Mouse (Mus musculus): ENCODE data around the gene Sae1. TPM values are rescaled to one million over a fixed set of nuclear protein-coding genes. Genes with fewer than 3 reads are reported as not detected.

Sae1 gene
- polyA plus RNA-seq, 1 experiment = 169 TPM

- Histone ChIP-seq H3K4me2 (ENCODE audit: low read depth) (no peak overlapping the region), H3K36me3 (ENCODE audit: control insufficient read depth, insufficient read depth) (peaks cover 35% of the 10 kb centered on the region), H3K4me3 (no peak overlapping the region), H3K79me2 (ENCODE audit: control insufficient read depth, insufficient read depth) (peaks cover 70% of the 10 kb centered on the region), H3ac (ENCODE audit: control insufficient read depth, insufficient read length) (no peak overlapping the region), H3K27me3 (ENCODE audit: control insufficient read depth, insufficient read depth, insufficient read length) (no peaks in the 10 kb centered on the region)
- TF ChIP-seq POLR2AphosphoS2 (IDR thresholded peaks at IDR 0.05; ENCODE audit: insufficient read length, low read depth) (no peak), MYOG (IDR thresholded peaks at IDR 0.05; ENCODE audit: control insufficient read depth in 1 of 3, insufficient read depth in 1 of 3, insufficient read length in 2 of 3, low read depth in 2 of 3) (no peak)
These were observed 11.1 kb downstream of the Sae1 start for GRCm38 (mm10) chr7:16376505-16376904.

GRCm38 (mm10) chr7:16374989-16375388, 12.6 kb downstream of the Sae1 start:
- TF ChIP-seq E2F4 (IDR thresholded peaks at IDR 0.05; ENCODE audit: insufficient read depth) (no peak), MYOG (IDR thresholded peaks at IDR 0.05; ENCODE audit: control insufficient read depth in 1 of 3, insufficient read depth in 1 of 3, insufficient read length in 2 of 3, low read depth in 2 of 3) (no peak), USF1 (IDR thresholded peaks at IDR 0.05; ENCODE audit: low read depth) (no peak), TCF12 (IDR thresholded peaks at IDR 0.05; ENCODE audit: insufficient read depth, poor library complexity, severe bottlenecking) (no peak), CEBPB (IDR thresholded peaks at IDR 0.05; ENCODE audit: insufficient read depth, poor library complexity, severe bottlenecking) (no peak), MAX (IDR thresholded peaks at IDR 0.05; ENCODE audit: low read depth) (no peak), TCF3 (IDR thresholded peaks at IDR 0.05; ENCODE audit: insufficient read length, low read depth) (no peak), POLR2AphosphoS2 (IDR thresholded peaks at IDR 0.05; ENCODE audit: insufficient read length, low read depth) (no peak), POLR2A (IDR thresholded peaks at IDR 0.05; ENCODE audit: insufficient read length, low read depth) (no peak), SRF (IDR thresholded peaks at IDR 0.05; ENCODE audit: control insufficient read depth, insufficient read length, low read depth) (no peak), MYOD1 (IDR thresholded peaks at IDR 0.05; ENCODE audit: control insufficient read depth in 1 of 3, insufficient read length in 2 of 3, low read depth in 2 of 3) (no peak), REST (IDR thresholded peaks at IDR 0.05; ENCODE audit: insufficient read depth, insufficient read length) (no peak)
- Histone ChIP-seq H3K4me2 (ENCODE audit: low read depth) (no peak overlapping the region), H3K36me3 (ENCODE audit: control insufficient read depth, insufficient read depth) (peaks cover 42% of the 10 kb centered on the region), H3K27me3 (ENCODE audit: control insufficient read depth, insufficient read depth, insufficient read length) (no peaks in the 10 kb centered on the region), H3K4me3 (no peak overlapping the region), H3ac (ENCODE audit: control insufficient read depth, insufficient read length) (no peak overlapping the region), H3K79me2 (ENCODE audit: control insufficient read depth, insufficient read depth) (peaks cover 59% of the 10 kb centered on the region)

GRCm38 (mm10) chr7:16373719-16374118, 13.9 kb downstream of the Sae1 start:
- Histone ChIP-seq H3K79me2 (ENCODE audit: control insufficient read depth, insufficient read depth) (peaks cover 49% of the 10 kb centered on the region), H3K4me3 (no peak overlapping the region), H3K4me2 (ENCODE audit: low read depth) (no peak overlapping the region), H3K27me3 (ENCODE audit: control insufficient read depth, insufficient read depth, insufficient read length) (no peaks in the 10 kb centered on the region), H3K36me3 (ENCODE audit: control insufficient read depth, insufficient read depth) (peaks cover 53% of the 10 kb centered on the region), H3ac (ENCODE audit: control insufficient read depth, insufficient read length) (no peak overlapping the region)
- no peak for TF ChIP-seq CEBPB (IDR thresholded peaks at IDR 0.05; ENCODE audit: insufficient read depth, poor library complexity, severe bottlenecking)
- no peak for TF ChIP-seq TCF3 (IDR thresholded peaks at IDR 0.05; ENCODE audit: insufficient read length, low read depth)
- no peak for TF ChIP-seq USF1 (IDR thresholded peaks at IDR 0.05; ENCODE audit: low read depth)
- TF ChIP-seq SRF (IDR thresholded peaks at IDR 0.05; ENCODE audit: control insufficient read depth, insufficient read length, low read depth) = no peak
- TF ChIP-seq MYOG (IDR thresholded peaks at IDR 0.05; ENCODE audit: control insufficient read depth in 1 of 3, insufficient read depth in 1 of 3, insufficient read length in 2 of 3, low read depth in 2 of 3) = no peak
- TF ChIP-seq E2F4 (IDR thresholded peaks at IDR 0.05; ENCODE audit: insufficient read depth) = no peak
- TF ChIP-seq REST (IDR thresholded peaks at IDR 0.05; ENCODE audit: insufficient read depth, insufficient read length) = no peak
- no peak for TF ChIP-seq POLR2A (IDR thresholded peaks at IDR 0.05; ENCODE audit: insufficient read length, low read depth)
- TF ChIP-seq MAX (IDR thresholded peaks at IDR 0.05; ENCODE audit: low read depth) = no peak
- no peak for TF ChIP-seq MYOD1 (IDR thresholded peaks at IDR 0.05; ENCODE audit: control insufficient read depth in 1 of 3, insufficient read length in 2 of 3, low read depth in 2 of 3)
- no peak for TF ChIP-seq POLR2AphosphoS2 (IDR thresholded peaks at IDR 0.05; ENCODE audit: insufficient read length, low read depth)
- no peak for TF ChIP-seq TCF12 (IDR thresholded peaks at IDR 0.05; ENCODE audit: insufficient read depth, poor library complexity, severe bottlenecking)

- H3ac ChIP-seq (ENCODE audit: control insufficient read depth, insufficient read length) = no peak overlapping the region
- no peak for TF ChIP-seq MYOG (IDR thresholded peaks at IDR 0.05; ENCODE audit: control insufficient read depth in 1 of 3, insufficient read depth in 1 of 3, insufficient read length in 2 of 3, low read depth in 2 of 3)
- no peak for TF ChIP-seq TCF3 (IDR thresholded peaks at IDR 0.05; ENCODE audit: insufficient read length, low read depth)
- TF ChIP-seq REST (IDR thresholded peaks at IDR 0.05; ENCODE audit: insufficient read depth, insufficient read length) = no peak
- no peak for TF ChIP-seq E2F4 (IDR thresholded peaks at IDR 0.05; ENCODE audit: insufficient read depth)
- no peak for TF ChIP-seq SRF (IDR thresholded peaks at IDR 0.05; ENCODE audit: control insufficient read depth, insufficient read length, low read depth)
- no peak for TF ChIP-seq USF1 (IDR thresholded peaks at IDR 0.05; ENCODE audit: low read depth)
- TF ChIP-seq POLR2A (IDR thresholded peaks at IDR 0.05; ENCODE audit: insufficient read length, low read depth) = no peak
- TF ChIP-seq TCF12 (IDR thresholded peaks at IDR 0.05; ENCODE audit: insufficient read depth, poor library complexity, severe bottlenecking) = no peak
- TF ChIP-seq CEBPB (IDR thresholded peaks at IDR 0.05; ENCODE audit: insufficient read depth, poor library complexity, severe bottlenecking) = no peak
- no peak for TF ChIP-seq MAX (IDR thresholded peaks at IDR 0.05; ENCODE audit: low read depth)
- TF ChIP-seq POLR2AphosphoS2 (IDR thresholded peaks at IDR 0.05; ENCODE audit: insufficient read length, low read depth) = no peak
- H3K36me3 ChIP-seq (ENCODE audit: control insufficient read depth, insufficient read depth) = peaks cover 64% of the 10 kb centered on the region
- H3K4me3 ChIP-seq = no peak overlapping the region
- peaks cover 34% of the 10 kb centered on the region for H3K79me2 ChIP-seq (ENCODE audit: control insufficient read depth, insufficient read depth)
- H3K27me3 ChIP-seq (ENCODE audit: control insufficient read depth, insufficient read depth, insufficient read length) = no peaks in the 10 kb centered on the region
- no peak overlapping the region for H3K4me2 ChIP-seq (ENCODE audit: low read depth)
These were observed 17.0 kb downstream of the Sae1 start for GRCm38 (mm10) chr7:16370596-16370995.

GRCm38 (mm10) chr7:16368835-16369234, 18.8 kb downstream of the Sae1 start:
- Histone ChIP-seq H3K27me3 (ENCODE audit: control insufficient read depth, insufficient read depth, insufficient read length) (no peaks in the 10 kb centered on the region), H3K36me3 (ENCODE audit: control insufficient read depth, insufficient read depth) (peaks cover 62% of the 10 kb centered on the region), H3K79me2 (ENCODE audit: control insufficient read depth, insufficient read depth) (peaks cover 28% of the 10 kb centered on the region), H3K4me2 (ENCODE audit: low read depth) (no peak overlapping the region), H3K4me3 (no peak overlapping the region), H3ac (ENCODE audit: control insufficient read depth, insufficient read length) (no peak overlapping the region)
- TF ChIP-seq MYOG (IDR thresholded peaks at IDR 0.05; ENCODE audit: control insufficient read depth in 1 of 3, insufficient read depth in 1 of 3, insufficient read length in 2 of 3, low read depth in 2 of 3) (no peak), POLR2A (IDR thresholded peaks at IDR 0.05; ENCODE audit: insufficient read length, low read depth) (no peak), E2F4 (IDR thresholded peaks at IDR 0.05; ENCODE audit: insufficient read depth) (no peak), USF1 (IDR thresholded peaks at IDR 0.05; ENCODE audit: low read depth) (no peak), POLR2AphosphoS2 (IDR thresholded peaks at IDR 0.05; ENCODE audit: insufficient read length, low read depth) (no peak), MYOD1 (IDR thresholded peaks at IDR 0.05; ENCODE audit: control insufficient read depth in 1 of 3, insufficient read length in 2 of 3, low read depth in 2 of 3) (no peak), SRF (IDR thresholded peaks at IDR 0.05; ENCODE audit: control insufficient read depth, insufficient read length, low read depth) (no peak), TCF3 (IDR thresholded peaks at IDR 0.05; ENCODE audit: insufficient read length, low read depth) (no peak), CEBPB (IDR thresholded peaks at IDR 0.05; ENCODE audit: insufficient read depth, poor library complexity, severe bottlenecking) (no peak), TCF12 (IDR thresholded peaks at IDR 0.05; ENCODE audit: insufficient read depth, poor library complexity, severe bottlenecking) (no peak), MAX (IDR thresholded peaks at IDR 0.05; ENCODE audit: low read depth) (no peak), REST (IDR thresholded peaks at IDR 0.05; ENCODE audit: insufficient read depth, insufficient read length) (no peak)
